Mouse (Mus musculus) liver, embryonic 18 days (tissue): ENCODE results near the gene Arap1. TPM values are rescaled to one million over a fixed set of nuclear protein-coding genes. Genes with fewer than 3 reads are reported as not detected.

Source experiments
- polyA plus RNA-seq: library from polyadenylated mRNA; depleted of rRNA; stranded (reverse); fragments of >200 nt; gene quantifications from 2 replicates; pipeline ENCODE4 v1.2.3, GENCODE M21; 2012; rRNA removed

The Arap1 gene
- polyA plus RNA-seq = 24.7 and 24.9 TPM in 2 replicates

GRCm38 (mm10) chr7:101347767-101348270 lies at the start of gene Arap1:
Gene Arap1, plus strand, starts transcription at chr7:101348067.

DNA sequence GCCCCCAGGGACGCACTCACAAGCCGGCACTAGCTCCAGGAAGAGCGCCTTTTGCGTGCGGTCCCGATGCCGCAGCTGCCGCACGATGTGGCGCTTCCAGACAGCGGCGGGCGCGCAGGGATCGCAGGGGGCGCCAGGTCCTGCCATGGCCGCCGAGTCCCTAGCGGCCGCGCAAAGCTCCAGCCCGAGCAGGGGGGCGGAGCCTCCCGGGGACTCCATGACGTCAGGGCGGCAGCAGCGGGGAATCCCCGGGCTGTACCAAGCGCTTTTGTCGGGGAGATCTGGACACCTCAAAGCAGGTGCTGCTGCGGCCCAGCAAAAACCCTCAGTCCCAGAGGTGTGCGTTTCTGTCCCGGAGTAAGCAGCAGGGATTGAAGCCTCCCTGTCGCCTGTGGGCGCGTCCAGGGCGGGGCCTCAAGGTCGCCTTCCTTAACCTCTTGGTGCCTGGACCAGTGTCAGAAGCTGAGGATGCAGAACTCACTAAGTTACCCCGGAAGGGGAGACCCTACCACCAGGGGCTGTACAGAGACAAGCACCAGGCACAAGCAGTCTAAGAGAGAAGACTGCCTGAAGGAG lies 45.9 kb upstream of the Arap1 start, which contains the start of gene Atg16l2:
TSS of gene Atg16l2 (minus strand) at position 371 of the 576 bp plus-strand sequence.

GRCm38 (mm10) chr7:101317014-101317413 lies 30.9 kb upstream of the Arap1 start, which contains the start of gene Stard10:
Gene Stard10, plus strand, starts transcription at chr7:101317086.

GRCm38 (mm10) chr7:101410267-101410936 lies 62.5 kb downstream of the Arap1 start, which contains the start of gene Gm45837:
Gene Gm45837, plus strand, starts transcription at chr7:101410886.

GRCm38 (mm10) chr7:101421529-101421928 lies 73.7 kb downstream of the Arap1 start, which contains the start of gene Pde2a:
Gene Pde2a, plus strand, starts transcription at chr7:101421691.

Other genes starting within 250 kb of the Arap1 start
- gene Atg16l2, start 45.8 kb upstream of the Arap1 start, polyA plus RNA-seq = 11.1 and 12.9 TPM in 2 replicates
- 277 and 280 TPM in 2 replicates for gene Stard10, start 31.0 kb upstream of the Arap1 start, polyA plus RNA-seq
- gene Gm45837, start 62.8 kb downstream of the Arap1 start, polyA plus RNA-seq = 0.20 and 0.26 TPM in 2 replicates
- 11.4 and 12.0 TPM in 2 replicates for gene Pde2a, start 73.6 kb downstream of the Arap1 start, polyA plus RNA-seq
- 0.15 and 0.34 TPM in 2 replicates for gene Art2b, start 237.5 kb downstream of the Arap1 start, polyA plus RNA-seq